In the genomic region with DNA sequence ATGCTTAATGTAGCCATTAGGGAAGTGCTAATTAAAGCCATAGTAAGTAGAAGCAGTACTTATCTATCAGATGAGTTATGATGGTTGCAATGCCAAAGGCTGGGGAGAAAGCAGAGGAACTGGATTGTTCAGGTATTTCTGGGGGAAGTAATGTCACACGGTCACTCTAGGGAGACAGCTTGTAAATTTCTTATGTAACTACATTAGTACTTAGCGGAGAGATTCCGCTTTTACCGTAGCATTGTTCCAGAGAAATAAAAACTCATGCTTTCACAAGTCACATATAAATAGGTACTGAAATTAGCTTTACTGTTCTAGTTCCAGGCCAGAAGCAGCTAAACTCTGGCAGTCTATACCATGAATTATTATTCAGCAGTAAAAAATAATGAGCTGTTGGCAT, we compare ENCODE assay signal across 29 mouse cellular contexts.
"Had no signal": no experiment of that assay in that cellular context is flagged by ENCODE, and none has a peak within 500 bp of the region (broad histone marks: within the 10 kb centered on the region; RNA-seq: fewer than 3 reads in every experiment).

No protein-coding gene starts in this region.

- H3K9me3 ChIP-seq: embryonic facial prominence, embryonic 10.5 days; embryonic facial prominence, embryonic 12.5 days; embryonic facial prominence, embryonic 13.5 days; embryonic facial prominence, embryonic 15.5 days; forebrain, embryonic 10.5 days; forebrain, embryonic 12.5 days; forebrain, embryonic 13.5 days; forebrain, embryonic 15.5 days had no signal

- H3K9ac ChIP-seq: embryonic facial prominence, embryonic 12.5 days; embryonic facial prominence, embryonic 13.5 days; embryonic facial prominence, embryonic 15.5 days; forebrain, embryonic 12.5 days; forebrain, embryonic 13.5 days; forebrain, embryonic 15.5 days; forebrain, postnatal 0 days had no signal

- H3K4me3 ChIP-seq: embryonic facial prominence, embryonic 10.5 days; embryonic facial prominence, embryonic 12.5 days; embryonic facial prominence, embryonic 13.5 days; embryonic facial prominence, embryonic 15.5 days; erythroblast, embryonic 14.5 days; forebrain, embryonic 10.5 days; forebrain, embryonic 12.5 days; forebrain, embryonic 13.5 days; forebrain, embryonic 15.5 days; gastrocnemius, adult 2 months; heart, adult 2 months had no signal

- H3K27me3 ChIP-seq: embryonic facial prominence, embryonic 12.5 days; embryonic facial prominence, embryonic 13.5 days; embryonic facial prominence, embryonic 15.5 days; forebrain, embryonic 12.5 days; forebrain, embryonic 13.5 days; forebrain, embryonic 15.5 days had no signal

- H3K36me3 ChIP-seq: embryonic facial prominence, embryonic 15.5 days had no signal

- H3K27ac ChIP-seq: embryonic facial prominence, embryonic 10.5 days; embryonic facial prominence, embryonic 12.5 days; embryonic facial prominence, embryonic 13.5 days; embryonic facial prominence, embryonic 15.5 days; forebrain, embryonic 10.5 days; forebrain, embryonic 12.5 days; forebrain, embryonic 13.5 days; forebrain, embryonic 15.5 days; gastrocnemius, adult 2 months; heart, adult 2 months had no signal

- H3K4me2 ChIP-seq: embryonic facial prominence, embryonic 12.5 days; embryonic facial prominence, embryonic 13.5 days; embryonic facial prominence, embryonic 15.5 days; forebrain, embryonic 12.5 days; forebrain, embryonic 13.5 days; forebrain, embryonic 15.5 days had no signal

- ATAC-seq: forebrain, embryonic 13.5 days; forebrain, embryonic 14.5 days; forebrain, embryonic 15.5 days; forebrain, embryonic 16.5 days; forebrain, postnatal 0 days had no signal

- H3K4me1 ChIP-seq: embryonic facial prominence, embryonic 10.5 days; embryonic facial prominence, embryonic 12.5 days; embryonic facial prominence, embryonic 13.5 days; embryonic facial prominence, embryonic 15.5 days; forebrain, embryonic 10.5 days; forebrain, embryonic 12.5 days; forebrain, embryonic 13.5 days; forebrain, embryonic 15.5 days had no signal

- DNase-seq: cerebellum, adult 18-20 months; cerebellum, adult 2 months; cerebellum, adult 8-10 months; cerebellum, adult 9-10 months; cerebellum, adult 9-11 months; cerebellum, postnatal 10 days; cerebellum, postnatal 14 days; cerebellum, postnatal 25 days; cerebellum, postnatal 36 days; embryo, embryonic 11 days; forebrain, postnatal 0 days; gastrocnemius, adult 2 months; gastrocnemius, postnatal 10 days; gastrocnemius, postnatal 14 days; gastrocnemius, postnatal 25 days; heart, adult 11 months; heart, adult 18-20 months; heart, adult 2 months had no signal
